Mouse (Mus musculus): ENCODE measurements at regions not wholly inside any gene's neighbourhood (a gene's known extent, or its start where the extent isn't known, plus 50 kb on each side); places are given as distances from the start of the nearest gene placed in this dataset.

GRCm38 (mm10) chr2:55687345-55687744 is 251.6 kb downstream of the Kcnj3 start:
- ATAC-seq: peak; percentile 6

GRCm38 (mm10) chr2:55692902-55693870 is 257.4 kb downstream of the Kcnj3 start:
- no peak for ATAC-seq

GRCm38 (mm10) chr2:55699705-55700104 is 263.9 kb downstream of the Kcnj3 start:
- no peak for ATAC-seq
